Mouse (Mus musculus): Measurements from ENCODE around the gene Cep104. TPM values are rescaled to one million over a fixed set of nuclear protein-coding genes. Genes with fewer than 3 reads are reported as not detected.

Gene Cep104
- 3.7 to 8.5 TPM (median 3.9 TPM) in 3 replicates for total RNA-seq (2017)

- ATAC-seq (replicated peaks; ENCODE audit: insufficient number of reproducible peaks, low FRiP score, low TSS enrichment, poor library complexity, severe bottlenecking), result peak; percentile 87
Measured at GRCm38 (mm10) chr4:153974431-153975291, at the start of gene Cep104, which contains the start of gene Dffb. Gene Cep104, plus strand, starts transcription at chr4:153975194. Gene Dffb, minus strand, starts transcription at chr4:153975126.

- ATAC-seq (replicated peaks; ENCODE audit: insufficient number of reproducible peaks, low FRiP score, low TSS enrichment, poor library complexity, severe bottlenecking), result no peak
Measured at GRCm38 (mm10) chr4:153928772-153929299, 46.2 kb upstream of the Cep104 start.

GRCm38 (mm10) chr4:153929425-153929824 lies 45.6 kb upstream of the Cep104 start:
- no peak for ATAC-seq (replicated peaks; ENCODE audit: insufficient number of reproducible peaks, low FRiP score, low TSS enrichment, poor library complexity, severe bottlenecking)

- no peak for ATAC-seq (replicated peaks; ENCODE audit: insufficient number of reproducible peaks, low FRiP score, low TSS enrichment, poor library complexity, severe bottlenecking)
Measured at GRCm38 (mm10) chr4:153929921-153930320, 45.1 kb upstream of the Cep104 start.

- no peak for ATAC-seq (replicated peaks; ENCODE audit: insufficient number of reproducible peaks, low FRiP score, low TSS enrichment, poor library complexity, severe bottlenecking)
Measured at GRCm38 (mm10) chr4:153943243-153943642, 31.8 kb upstream of the Cep104 start.

GRCm38 (mm10) chr4:153944261-153944660 lies 30.7 kb upstream of the Cep104 start:
- ATAC-seq (replicated peaks; ENCODE audit: insufficient number of reproducible peaks, low FRiP score, low TSS enrichment, poor library complexity, severe bottlenecking), result no peak

- no peak for ATAC-seq (replicated peaks; ENCODE audit: insufficient number of reproducible peaks, low FRiP score, low TSS enrichment, poor library complexity, severe bottlenecking)
Measured at GRCm38 (mm10) chr4:153945741-153946140, 29.3 kb upstream of the Cep104 start.

GRCm38 (mm10) chr4:153950372-153950771 lies 24.6 kb upstream of the Cep104 start:
- no peak for ATAC-seq (replicated peaks; ENCODE audit: insufficient number of reproducible peaks, low FRiP score, low TSS enrichment, poor library complexity, severe bottlenecking)

- ATAC-seq (replicated peaks; ENCODE audit: insufficient number of reproducible peaks, low FRiP score, low TSS enrichment, poor library complexity, severe bottlenecking), result no peak
Measured at GRCm38 (mm10) chr4:153951150-153951549, 23.8 kb upstream of the Cep104 start.

- no peak for ATAC-seq (replicated peaks; ENCODE audit: insufficient number of reproducible peaks, low FRiP score, low TSS enrichment, poor library complexity, severe bottlenecking)
Measured at GRCm38 (mm10) chr4:153951692-153952091, 23.3 kb upstream of the Cep104 start.

- ATAC-seq (replicated peaks; ENCODE audit: insufficient number of reproducible peaks, low FRiP score, low TSS enrichment, poor library complexity, severe bottlenecking), result no peak
Measured at GRCm38 (mm10) chr4:153955651-153956050, 19.3 kb upstream of the Cep104 start.

GRCm38 (mm10) chr4:153956569-153957405 lies 18.2 kb upstream of the Cep104 start, which contains the start of gene A430005L14Rik:
Gene A430005L14Rik, plus strand, starts transcription at chr4:153957237.
- peak; percentile 78 for ATAC-seq (replicated peaks; ENCODE audit: insufficient number of reproducible peaks, low FRiP score, low TSS enrichment, poor library complexity, severe bottlenecking)

- ATAC-seq (replicated peaks; ENCODE audit: insufficient number of reproducible peaks, low FRiP score, low TSS enrichment, poor library complexity, severe bottlenecking), result no peak
Measured at GRCm38 (mm10) chr4:153957444-153958250, 17.3 kb upstream of the Cep104 start.

- ATAC-seq (replicated peaks; ENCODE audit: insufficient number of reproducible peaks, low FRiP score, low TSS enrichment, poor library complexity, severe bottlenecking), result no peak
Measured at GRCm38 (mm10) chr4:153962631-153963030, 12.4 kb upstream of the Cep104 start.

- ATAC-seq (replicated peaks; ENCODE audit: insufficient number of reproducible peaks, low FRiP score, low TSS enrichment, poor library complexity, severe bottlenecking), result no peak
Measured at GRCm38 (mm10) chr4:153966651-153967050, 8.3 kb upstream of the Cep104 start.

- ATAC-seq (replicated peaks; ENCODE audit: insufficient number of reproducible peaks, low FRiP score, low TSS enrichment, poor library complexity, severe bottlenecking), result no peak
Measured at GRCm38 (mm10) chr4:153967556-153967955, 7.4 kb upstream of the Cep104 start.

GRCm38 (mm10) chr4:153968063-153968462 lies 6.9 kb upstream of the Cep104 start:
- ATAC-seq (replicated peaks; ENCODE audit: insufficient number of reproducible peaks, low FRiP score, low TSS enrichment, poor library complexity, severe bottlenecking), result no peak

- no peak for ATAC-seq (replicated peaks; ENCODE audit: insufficient number of reproducible peaks, low FRiP score, low TSS enrichment, poor library complexity, severe bottlenecking)
Measured at GRCm38 (mm10) chr4:153975292-153975662, 283 bp downstream of the Cep104 start.
